Mouse (Mus musculus) CD4-positive, CD25-positive, alpha-beta regulatory T cell, adult 4 months (primary cell): ENCODE data around the gene Ube2e3. TPM values are rescaled to one million over a fixed set of nuclear protein-coding genes. Genes with fewer than 3 reads are reported as not detected.
A peak's percentile ranks its signal among the peaks of the same experiment; 100 is the strongest.

Experiments
- ATAC-seq: one replicate; pipeline ENCODE4 v1.8.0; 2017
- polyA plus RNA-seq, 2 experiments: library from polyadenylated mRNA; unstranded; fragments of 100-300 nt; shearing (Covaris generic); gene quantifications; one replicate each; pipeline ENCODE4 v1.2.1; 2017

Gene Ube2e3
- polyA plus RNA-seq, 2 experiments from 2014 or later = 10.1 to 10.5 TPM

DNA sequence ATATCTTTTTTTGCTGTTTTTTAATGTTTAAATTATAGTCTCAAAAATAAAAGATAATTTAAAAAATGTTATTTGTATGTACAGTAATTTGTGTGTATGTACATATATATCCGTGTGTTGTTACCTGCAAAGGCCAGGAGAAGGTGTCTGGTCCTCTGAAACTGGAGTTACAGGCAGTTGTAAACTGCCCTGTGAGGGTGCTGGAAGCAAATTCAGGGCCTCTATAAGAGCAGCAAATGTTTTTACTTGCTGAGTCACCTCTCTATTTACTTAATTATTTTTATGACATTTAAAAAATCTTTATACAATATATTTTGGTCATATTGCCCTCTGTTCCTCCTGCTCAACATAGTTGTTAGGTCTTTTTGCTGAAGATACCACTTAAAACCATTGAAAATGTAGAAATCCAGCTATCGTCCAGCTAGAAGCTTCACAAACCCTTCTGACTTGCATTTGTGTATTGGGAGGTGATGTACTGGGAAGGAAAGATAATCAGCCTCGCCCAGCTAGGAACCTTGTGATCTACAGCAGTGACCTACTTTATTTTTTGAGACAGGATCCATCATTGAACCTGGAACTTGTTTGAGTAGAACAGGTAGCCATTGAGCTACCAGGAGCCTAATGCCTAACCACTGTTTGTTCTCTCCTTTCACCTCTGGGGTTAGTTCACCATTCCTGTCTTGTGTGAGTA is 15.0 kb downstream of the Ube2e3 start:
- ATAC-seq = no peak

DNA sequence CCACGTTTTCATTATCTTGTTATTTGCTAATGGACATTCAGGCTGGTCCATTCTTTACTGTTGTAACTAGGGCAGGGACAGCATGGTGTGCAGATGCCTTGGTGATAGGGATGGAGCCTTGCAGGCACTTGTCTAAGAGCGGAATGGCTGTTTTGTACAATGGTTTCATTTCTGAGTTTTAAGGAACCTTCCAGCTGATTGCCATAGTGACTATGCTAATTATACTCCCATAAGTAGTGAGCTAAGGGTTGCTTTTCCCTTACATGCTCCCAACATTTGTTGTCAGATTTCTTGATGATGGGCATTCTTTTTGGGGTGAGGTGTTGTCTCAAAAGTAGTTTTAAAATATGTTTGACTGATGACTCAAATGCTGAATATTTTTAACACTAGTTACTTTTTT is 18.5 kb downstream of the Ube2e3 start:
- ATAC-seq = no peak

DNA sequence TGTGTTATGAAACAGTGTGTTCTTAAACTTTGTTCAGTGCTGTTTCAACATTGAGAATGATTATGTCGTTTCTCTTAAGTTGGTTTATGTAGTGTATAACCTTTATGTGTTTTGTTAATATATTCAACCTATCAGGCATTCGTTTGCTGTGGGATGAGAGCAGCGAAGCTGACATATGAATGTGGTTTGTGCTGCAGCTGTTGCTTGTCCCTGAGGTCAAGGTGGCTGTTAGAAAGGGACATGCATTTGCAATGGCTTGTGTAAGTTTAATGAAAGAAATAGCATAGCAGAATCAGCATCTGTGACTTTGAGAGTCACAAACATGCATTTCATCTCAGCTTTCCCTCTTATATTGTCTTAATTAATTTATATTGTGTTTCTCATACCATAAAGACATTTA is 20.3 kb downstream of the Ube2e3 start:
- ATAC-seq = no peak

DNA sequence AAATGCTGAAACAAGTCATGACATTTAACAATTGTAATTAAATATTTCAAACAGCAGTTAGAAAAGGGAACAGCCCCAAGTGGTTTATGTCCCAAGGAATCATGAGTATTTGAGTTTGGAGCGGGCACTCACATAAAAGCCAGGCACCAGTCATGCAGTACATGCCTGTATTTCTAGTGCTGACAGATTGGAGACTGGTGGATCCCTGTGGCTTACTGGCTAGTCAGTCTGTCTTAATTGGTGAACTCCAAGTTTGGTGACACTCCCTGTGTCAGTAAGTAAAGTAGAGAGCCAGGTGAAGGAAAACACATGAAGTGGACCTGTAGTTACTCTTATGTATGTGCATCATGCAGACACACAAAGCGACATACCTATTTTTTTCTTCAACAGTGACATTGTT is 27.3 kb downstream of the Ube2e3 start:
- ATAC-seq = no peak

DNA sequence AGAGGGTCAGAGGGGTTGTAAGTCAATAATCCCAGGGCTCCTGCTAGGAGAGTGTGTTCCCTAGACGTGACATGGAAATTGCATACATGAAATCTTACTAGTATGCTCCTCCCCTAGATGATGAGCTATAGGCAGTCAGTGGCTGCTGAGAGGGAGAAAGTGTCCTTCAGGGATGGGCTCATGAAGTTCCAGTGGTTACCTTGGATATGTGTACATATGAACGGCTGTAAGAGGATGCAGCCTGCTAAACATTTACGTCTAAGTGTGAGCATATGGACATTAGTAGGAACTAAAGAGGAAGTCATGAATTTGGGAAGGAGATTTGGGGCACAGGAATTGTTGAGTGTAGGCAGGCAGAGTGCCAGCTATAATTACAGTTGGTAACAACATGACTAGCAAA is 38.0 kb downstream of the Ube2e3 start:
- ATAC-seq = no peak

DNA sequence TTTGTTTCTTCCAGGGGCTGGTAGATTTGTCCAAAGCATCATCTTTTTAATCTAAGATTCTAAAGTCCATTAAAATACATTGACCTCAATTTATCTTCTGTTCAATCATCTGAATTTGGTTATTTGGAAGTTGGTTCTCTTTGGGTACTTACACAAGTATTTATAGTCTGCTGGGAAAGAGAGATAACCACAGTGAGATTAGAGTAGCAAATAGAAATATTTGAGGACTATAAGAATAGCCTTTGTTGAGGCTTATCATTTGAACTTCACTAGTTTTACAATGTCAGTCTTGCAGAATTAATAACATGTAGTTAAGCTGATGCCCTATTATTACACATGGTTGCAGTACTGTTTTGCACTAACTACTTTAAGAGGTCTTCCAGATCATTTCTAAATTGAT is 43.6 kb downstream of the Ube2e3 start:
- no peak for ATAC-seq

DNA sequence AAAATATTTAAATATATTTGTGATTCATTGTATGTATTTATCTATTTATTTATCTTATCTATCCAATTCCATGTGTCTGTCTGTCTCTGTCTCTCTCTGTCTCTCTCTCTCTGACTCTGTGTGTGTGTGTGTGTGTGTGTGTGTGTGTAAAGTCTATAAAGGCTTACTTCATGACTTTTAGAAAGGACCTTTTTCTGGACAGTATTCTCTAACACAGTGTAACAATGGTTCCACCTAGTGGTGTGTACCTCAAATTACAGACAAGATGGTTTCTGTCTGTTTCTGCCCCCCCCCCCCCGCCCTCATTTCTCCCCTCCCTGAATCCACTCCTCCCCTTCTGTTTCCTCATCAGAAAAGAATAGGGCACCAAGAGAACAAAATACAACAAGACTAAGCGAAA is 46.9 kb downstream of the Ube2e3 start:
- peak; percentile 66 for ATAC-seq

DNA sequence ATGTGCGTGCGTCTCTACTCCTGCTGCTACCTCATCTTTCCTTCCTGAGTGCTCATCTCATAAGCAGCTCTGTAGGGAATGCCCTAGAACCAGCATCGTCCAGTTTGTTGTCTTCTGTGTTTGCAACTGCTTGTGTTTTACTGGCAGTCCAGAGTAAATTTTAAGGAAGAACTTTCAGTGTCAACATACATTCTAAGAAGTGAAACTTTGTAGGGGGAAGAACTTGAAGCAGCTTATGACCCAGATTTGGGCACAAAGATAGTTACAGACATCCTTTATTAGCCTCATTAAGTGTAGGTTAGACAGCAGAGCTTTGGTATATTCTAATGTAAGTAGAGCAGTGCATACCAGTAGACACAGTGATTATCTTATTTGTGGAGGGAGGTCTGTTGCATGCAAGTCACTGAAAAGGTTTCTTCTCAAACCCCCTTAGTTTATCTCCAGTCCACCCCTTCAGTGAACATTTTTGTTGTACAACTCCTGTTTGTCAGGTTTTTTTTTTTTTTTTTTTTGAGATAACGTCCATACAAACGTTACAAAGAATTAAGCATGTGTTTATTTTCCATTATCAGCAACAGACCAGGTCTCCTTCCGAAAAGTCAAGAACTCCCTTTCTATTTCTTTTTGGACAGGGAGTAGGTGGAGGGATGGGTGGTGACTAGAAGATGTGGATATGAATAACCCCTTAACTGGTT is 55.2 kb downstream of the Ube2e3 start:
- ATAC-seq = no peak

DNA sequence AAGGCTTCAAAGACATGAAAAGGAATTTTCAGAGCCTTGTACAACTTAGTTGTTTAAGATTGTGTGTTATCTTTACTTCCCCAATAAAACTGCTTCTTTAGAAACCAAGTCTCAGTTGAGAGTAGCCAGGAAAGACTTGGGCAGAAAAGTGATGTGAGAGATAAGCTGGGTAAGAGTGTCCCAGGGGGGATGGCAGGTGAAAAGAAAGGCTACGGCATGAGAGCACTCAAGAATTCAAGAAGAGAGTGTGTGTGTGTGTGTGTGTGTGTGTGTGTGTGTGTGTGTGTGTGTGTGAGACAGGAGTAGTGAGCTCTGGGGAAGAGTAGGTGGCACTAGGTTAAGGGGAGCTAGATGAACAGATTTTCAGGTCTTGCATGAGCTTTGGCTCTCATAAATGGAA is 57.9 kb downstream of the Ube2e3 start:
- ATAC-seq = no peak

DNA sequence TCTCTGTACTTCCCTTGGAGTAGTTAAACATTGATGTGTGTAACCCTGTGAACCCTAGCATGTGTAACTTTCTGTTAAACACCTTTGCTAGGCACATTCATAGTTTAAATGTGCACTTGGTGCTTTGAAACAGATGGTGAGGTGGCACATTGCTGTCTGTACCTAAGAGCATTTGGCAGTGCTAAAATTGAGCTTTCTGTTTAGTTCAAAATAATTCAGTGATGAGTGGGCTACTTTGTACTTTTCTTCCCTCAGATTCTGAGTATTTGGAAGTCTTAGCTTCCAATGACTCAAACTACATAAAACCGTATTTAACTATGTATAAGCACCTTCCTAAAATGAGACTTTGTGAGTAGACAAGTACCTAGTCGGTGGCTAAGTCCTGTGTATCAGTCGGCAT is 59.7 kb downstream of the Ube2e3 start:
- ATAC-seq = no peak

DNA sequence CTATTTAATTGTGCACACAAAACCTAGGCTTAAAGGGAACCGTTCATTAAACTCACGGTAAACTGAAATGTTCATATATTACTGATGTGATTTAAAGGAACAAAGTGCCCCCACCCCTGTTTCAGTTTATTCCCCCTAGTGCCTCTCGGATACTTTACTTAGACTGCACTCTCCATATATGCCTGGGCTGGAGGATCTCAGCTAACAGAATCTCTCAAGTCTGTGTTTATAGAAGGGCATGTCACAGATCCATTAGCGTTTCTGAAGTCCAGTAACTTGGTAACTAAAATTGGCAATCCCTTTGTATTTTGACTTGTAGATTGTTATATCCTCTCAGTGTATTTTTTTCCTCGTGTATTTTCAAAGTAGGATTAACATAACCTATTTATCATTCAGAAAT is 60.2 kb downstream of the Ube2e3 start:
- ATAC-seq = no peak

DNA sequence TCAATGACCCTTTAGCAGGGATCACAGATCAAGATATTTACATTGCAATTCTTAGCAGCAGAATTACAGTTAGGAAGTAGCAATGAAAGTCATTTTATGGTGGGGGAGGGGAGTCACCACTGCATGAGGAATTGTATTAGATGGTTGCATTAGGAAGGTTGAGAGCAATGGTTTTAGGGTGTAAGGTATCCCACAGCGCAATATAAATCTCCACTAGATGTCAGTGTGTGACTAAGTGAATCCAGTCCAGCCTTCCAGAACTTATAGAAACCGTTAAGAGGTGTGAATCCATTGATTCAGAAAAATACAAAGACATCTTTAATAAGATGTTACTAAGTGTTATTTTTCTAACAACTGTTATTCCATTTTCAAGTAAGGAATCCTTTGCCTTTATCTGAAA is 63.4 kb downstream of the Ube2e3 start:
- ATAC-seq = peak; percentile 85

DNA sequence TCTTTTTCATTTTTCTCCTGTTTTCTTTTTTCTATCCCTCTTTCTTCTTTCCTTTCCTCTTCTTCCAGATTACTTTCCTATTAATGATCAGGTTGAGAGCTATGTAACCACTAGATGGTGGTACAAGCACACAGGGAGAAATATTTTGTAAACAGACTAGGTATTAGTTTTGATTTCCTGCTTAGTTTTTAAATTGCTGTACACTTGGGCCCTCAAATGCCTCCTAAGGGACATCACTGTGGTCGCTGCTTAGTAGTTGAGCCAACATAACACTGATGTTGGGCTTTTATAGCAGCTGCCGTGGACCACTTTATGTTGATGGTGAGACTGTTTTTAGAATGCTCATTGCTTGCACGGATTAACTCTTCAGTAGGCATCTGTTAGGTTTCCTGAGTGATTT is 91.5 kb downstream of the Ube2e3 start:
- ATAC-seq = peak; percentile 49

DNA sequence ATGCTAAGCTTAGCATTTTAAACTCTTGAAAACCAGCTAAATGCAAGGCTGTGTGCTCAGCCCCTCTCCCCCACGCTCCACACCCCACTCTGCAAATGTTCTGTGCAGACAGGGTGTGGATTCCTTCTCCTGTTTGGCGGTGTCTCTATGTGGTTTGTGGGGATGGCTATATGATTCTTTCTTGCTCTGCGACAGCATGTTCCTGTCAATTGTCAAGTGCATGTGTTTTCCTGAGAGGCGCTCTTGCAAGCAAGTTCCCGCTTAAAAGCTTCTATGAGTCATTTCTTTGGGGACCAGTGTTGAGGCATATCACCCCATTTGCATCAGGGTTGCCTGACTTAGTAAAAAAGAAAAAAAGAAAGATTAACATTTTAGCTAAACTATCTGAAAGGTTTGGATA is 92.4 kb downstream of the Ube2e3 start:
- ATAC-seq = peak; percentile 35

DNA sequence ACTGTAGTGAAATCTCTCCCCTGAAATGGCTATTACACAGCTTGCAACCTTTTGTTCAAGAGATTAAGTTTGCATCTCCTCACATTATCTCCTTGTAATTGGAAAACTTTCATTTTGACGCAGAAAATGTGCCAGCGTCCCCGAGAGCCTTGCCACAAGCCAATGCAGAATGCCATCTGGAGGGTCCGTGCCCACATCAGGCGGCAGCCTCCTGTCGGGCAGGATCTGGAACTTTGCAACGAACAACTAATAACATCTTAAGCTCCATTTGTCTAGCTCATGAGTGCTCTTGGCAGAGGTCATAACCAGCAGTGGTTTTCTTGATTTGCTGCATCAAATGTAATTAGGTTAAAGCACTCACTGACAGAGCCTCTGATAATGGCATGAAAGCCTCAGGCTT is 93.1 kb downstream of the Ube2e3 start:
- ATAC-seq = peak; percentile 8

DNA sequence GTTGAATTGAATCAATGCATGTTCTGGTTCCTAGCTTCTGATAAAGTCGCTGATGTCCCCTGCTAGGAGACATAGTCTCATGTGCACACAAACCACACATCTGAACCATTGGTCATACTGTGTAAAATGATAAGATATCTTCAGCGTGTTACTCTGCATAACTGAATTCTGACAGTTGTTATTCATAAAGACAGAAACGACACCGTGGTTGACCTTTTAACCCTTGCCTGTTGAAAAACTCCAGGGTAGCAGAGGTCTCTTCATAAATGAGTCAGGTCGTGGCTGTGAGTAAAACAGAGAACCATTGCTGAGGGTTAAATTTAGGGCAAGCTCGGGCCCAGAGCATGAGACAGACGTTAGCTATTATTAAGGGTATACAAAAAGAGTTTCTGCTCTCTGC is 93.7 kb downstream of the Ube2e3 start:
- peak; percentile 78 for ATAC-seq

DNA sequence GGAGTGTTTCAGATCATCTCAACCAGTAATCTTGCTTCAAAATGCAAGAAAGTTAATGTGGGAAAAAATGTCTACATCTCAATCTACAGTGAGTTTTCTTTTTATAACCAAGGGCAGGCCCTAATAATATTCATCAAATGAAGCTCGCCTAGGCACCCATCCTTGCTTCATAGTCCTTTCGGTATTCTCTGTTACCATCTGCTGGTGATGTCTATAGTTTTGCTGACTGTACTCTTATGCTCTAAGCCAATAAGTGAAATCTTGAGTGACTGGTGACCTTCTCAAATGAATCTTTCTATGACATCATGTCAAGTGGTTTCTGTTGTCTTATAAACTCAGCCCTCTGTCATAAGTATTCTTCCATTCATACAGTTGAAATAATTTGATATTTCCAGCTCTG is 97.1 kb downstream of the Ube2e3 start:
- peak; percentile 28 for ATAC-seq

DNA sequence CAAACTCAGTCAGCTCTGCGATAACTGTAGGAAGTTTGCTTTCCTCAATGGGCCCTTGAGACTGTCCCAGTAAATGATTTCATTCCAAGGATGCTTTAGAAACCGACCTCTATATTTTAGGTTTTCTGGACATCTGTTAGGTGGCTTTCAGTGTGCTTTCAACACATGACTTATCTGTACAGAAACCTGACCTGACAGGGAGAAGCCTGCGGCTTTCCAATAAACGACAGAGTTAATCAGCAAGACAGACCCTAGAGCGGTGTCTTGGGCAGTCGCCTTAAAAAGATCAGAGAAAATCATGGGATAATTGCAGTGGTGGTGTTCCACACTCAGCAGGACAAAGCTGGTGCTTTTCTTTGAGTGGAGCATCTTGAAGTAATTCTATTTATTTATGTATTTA is 97.5 kb downstream of the Ube2e3 start:
- no peak for ATAC-seq

DNA sequence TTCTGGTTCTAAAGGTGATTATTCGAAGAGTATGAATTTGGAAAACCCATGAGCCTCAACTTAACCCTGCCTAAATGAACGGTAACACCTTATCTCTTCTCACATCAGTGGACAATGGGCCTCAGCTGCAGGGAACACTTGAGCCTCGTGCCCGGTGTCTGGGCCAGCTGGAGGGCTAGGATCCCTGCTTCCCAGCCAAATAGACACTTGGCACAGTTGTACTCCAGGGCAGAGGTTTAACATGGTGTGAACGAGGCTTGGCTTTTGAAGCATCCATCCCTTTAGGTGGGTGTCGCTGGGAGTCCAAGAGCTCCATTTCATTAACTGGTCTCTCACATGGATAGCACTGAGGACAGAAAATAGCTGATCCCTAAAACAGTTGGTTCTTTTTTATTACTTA is 102.2 kb downstream of the Ube2e3 start:
- no peak for ATAC-seq
